Mouse (Mus musculus) intestine, postnatal 0 days (tissue): ENCODE results near the gene Cfap61. TPM values are rescaled to one million over a fixed set of nuclear protein-coding genes. Genes with fewer than 3 reads are reported as not detected.

Source experiments
- ATAC-seq: fragments of 200-750 bp; cut with Nextera tagmentation; 2 replicates; pipeline ENCODE4 v1.8.0; 2017; ENCODE audit warnings: mild to moderate bottlenecking, moderate TSS enrichment, moderate library complexity
- H3K27ac ChIP-seq: fragments of 300-500 bp; sonication (generic); 2 replicates; pipeline ENCODE4 v1.5.1; 2014; ENCODE audit warnings: mild to moderate bottlenecking, low read depth, low read length, moderate library complexity
- H3K27me3 ChIP-seq: fragments of 300-500 bp; sonication (generic); replicated peaks from 2 replicates; pipeline ENCODE4 v1.6.1; 2014; ENCODE audit warnings: low read length, mixed read lengths; ENCODE audit not compliant: control insufficient read depth, insufficient read depth
- H3K36me3 ChIP-seq: fragments of 300-500 bp; sonication (generic); 2 replicates; pipeline ENCODE4 v1.6.1; 2014; ENCODE audit warnings: mild to moderate bottlenecking, moderate library complexity; ENCODE audit not compliant: control insufficient read depth, insufficient read depth
- H3K4me1 ChIP-seq: fragments of 300-500 bp; sonication (generic); replicated peaks from 2 replicates; pipeline ENCODE4 v1.6.1; 2014; ENCODE audit warnings: antibody characterized with exemption, low read length, mixed read lengths; ENCODE audit not compliant: control insufficient read depth, insufficient read depth
- H3K4me2 ChIP-seq: fragments of 300-500 bp; sonication (generic); replicated peaks from 2 replicates; pipeline ENCODE4 v1.6.1; 2014; ENCODE audit warnings: low read depth, mild to moderate bottlenecking, moderate library complexity
- H3K4me3 ChIP-seq: fragments of 300-500 bp; sonication (generic); 2 replicates; pipeline ENCODE4 v1.5.1; 2014; ENCODE audit warnings: low read depth, low read length
- H3K9ac ChIP-seq: fragments of 300-500 bp; sonication (generic); 2 replicates; pipeline ENCODE4 v1.6.1; 2014; ENCODE audit warnings: mild to moderate bottlenecking, low read depth, low read length
- H3K9me3 ChIP-seq: fragments of 300-500 bp; sonication (generic); 2 replicates; pipeline ENCODE4 v1.6.1; 2016; ENCODE audit warnings: mixed run types; ENCODE audit not compliant: control insufficient read depth
- CTCF ChIP-seq: sonication (generic); IDR thresholded peaks from 2 replicates; pipeline ENCODE4 v1.5.1; 2016; ENCODE audit warnings: low read depth, mild to moderate bottlenecking, control low read depth, antibody characterized with exemption, moderate library complexity
- WGBS: fragments of 180-500 bp; shearing (Covaris S2); extraction: QIAGEN DNeasy Blood & Tissue Kit; methylation state at CpG from one replicate; pipeline ENCODE4 v1.1.7; 2014; 5-methylcytosine and 5-hydroxymethylcytosine counted together
- polyA plus RNA-seq: library from polyadenylated mRNA; unstranded; fragments of >200 nt; fragmentation: Nextera tagmentation; extraction: Ambion mirVana; gene quantifications from 2 replicates; pipeline ENCODE4 v1.2.1, GENCODE M21; 2015

Gene Cfap61
- polyA plus RNA-seq, 1 experiment from 2014 or later: 0.08 TPM

GRCm38 (mm10) chr2:146257037-146257436 lies 322.5 kb downstream of the Cfap61 start:
- H3K36me3 ChIP-seq: 0 out of 2 replicates have a peak, but pooled peaks cover 9% of the 10 kb centered on the region
- no peak overlapping the region for H3K4me3 ChIP-seq
- H3K27ac ChIP-seq: no peak overlapping the region
- H3K9me3 ChIP-seq: no peaks in the 10 kb centered on the region
- H3K9ac ChIP-seq: no peak overlapping the region
- H3K4me1 ChIP-seq: no peaks in the 10 kb centered on the region
- TF ChIP-seq CTCF: no peak
- no peak overlapping the region for H3K4me2 ChIP-seq
- H3K27me3 ChIP-seq: no peaks in the 10 kb centered on the region
- no peak for ATAC-seq
- whole genome bisulfite sequencing: 43% methylated on average over 3 of the region's 3 CpGs

GRCm38 (mm10) chr2:146257609-146258008 lies 323.0 kb downstream of the Cfap61 start:
- H3K9me3 ChIP-seq: no peaks in the 10 kb centered on the region
- no peak overlapping the region for H3K27ac ChIP-seq
- H3K4me2 ChIP-seq: no peak overlapping the region
- no peak overlapping the region for H3K9ac ChIP-seq
- no peak for TF ChIP-seq CTCF
- H3K36me3 ChIP-seq: 0 out of 2 replicates have a peak, but pooled peaks cover 9% of the 10 kb centered on the region
- H3K4me1 ChIP-seq: no peaks in the 10 kb centered on the region
- no peak for ATAC-seq
- H3K27me3 ChIP-seq: no peaks in the 10 kb centered on the region
- H3K4me3 ChIP-seq: no peak overlapping the region
- WGBS: 89% methylated on average over 3 of the region's 3 CpGs

DNA sequence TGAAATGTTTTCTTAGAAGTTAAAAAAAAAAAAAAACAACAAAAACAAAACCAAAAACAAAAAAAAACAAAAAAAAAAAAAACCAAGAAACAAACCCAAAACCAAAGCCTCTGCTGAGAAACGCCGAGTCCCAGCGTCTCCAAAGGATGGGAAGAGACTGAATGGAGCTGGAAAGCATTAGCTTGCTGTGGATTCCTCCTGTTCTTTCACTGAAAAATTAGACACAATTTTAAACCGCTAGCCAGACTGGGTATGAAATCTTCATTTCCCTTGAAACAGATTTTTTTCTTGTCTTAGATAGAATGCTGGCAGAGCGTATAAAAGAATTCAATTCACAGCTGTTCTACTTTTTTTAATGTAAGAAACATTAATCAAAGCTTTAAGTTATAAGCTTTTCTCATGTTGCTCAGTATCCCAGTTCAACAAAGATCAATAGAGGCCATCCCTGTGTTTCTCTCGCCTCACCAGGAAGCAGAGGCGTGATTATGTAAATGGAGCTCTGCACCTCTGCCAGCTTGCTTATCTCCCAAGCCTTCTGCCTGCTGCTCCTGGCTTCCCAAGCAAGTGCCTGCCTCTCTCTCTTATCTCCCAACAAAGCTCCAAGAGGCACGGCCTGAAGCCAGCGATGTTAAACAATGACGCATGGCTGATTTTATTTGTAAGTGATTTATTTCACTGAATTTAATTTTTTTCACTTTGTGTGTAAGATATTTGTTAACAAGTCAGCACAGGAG lies 324.3 kb downstream of the Cfap61 start:
- no peak overlapping the region for H3K4me2 ChIP-seq
- WGBS: 49% methylated on average over 10 of the region's 10 CpGs
- H3K9ac ChIP-seq: no peak overlapping the region
- H3K9me3 ChIP-seq: no peaks in the 10 kb centered on the region
- H3K27ac ChIP-seq: no peak overlapping the region
- 0 out of 2 replicates have a peak, but pooled peaks cover 6% of the 10 kb centered on the region for H3K36me3 ChIP-seq
- H3K4me3 ChIP-seq: no peak overlapping the region
- no peak for TF ChIP-seq CTCF
- H3K4me1 ChIP-seq: no peaks in the 10 kb centered on the region
- ATAC-seq: no peak
- no peaks in the 10 kb centered on the region for H3K27me3 ChIP-seq

DNA sequence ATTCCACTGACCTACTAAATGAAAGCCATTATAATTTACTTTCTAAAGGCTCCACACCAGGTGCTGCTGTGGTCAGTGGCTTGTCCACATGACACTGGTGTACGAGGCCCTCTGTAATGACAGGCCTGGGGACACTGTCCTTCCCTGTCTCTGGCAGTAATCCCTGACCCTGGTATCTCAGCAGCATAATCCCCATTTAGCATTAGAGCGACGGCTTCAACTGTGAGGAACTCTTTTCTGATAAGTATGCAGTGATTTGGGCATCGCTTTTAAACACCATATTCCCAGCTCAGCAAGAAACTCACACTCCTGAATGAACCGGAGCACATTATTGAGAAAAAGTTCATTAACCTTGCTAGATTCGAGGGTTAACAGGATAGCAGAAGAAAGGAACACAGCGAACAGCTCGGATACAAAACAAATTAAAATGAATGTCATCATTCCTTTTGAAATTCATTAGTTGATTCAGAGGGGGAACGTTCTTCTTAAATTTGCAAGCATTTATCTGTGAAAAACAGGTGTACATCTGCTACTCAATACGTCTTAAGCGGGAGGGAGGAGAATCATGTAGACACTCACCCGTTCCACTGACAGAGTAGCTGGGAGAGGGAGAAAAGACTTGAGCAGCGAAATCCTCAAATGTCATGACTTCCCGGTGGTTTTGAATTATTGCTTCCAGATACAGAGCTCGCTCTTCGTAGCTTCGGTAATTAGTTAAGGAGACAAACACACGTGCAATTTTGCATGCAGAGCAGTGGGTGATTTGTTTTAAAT lies 325.4 kb downstream of the Cfap61 start:
- Histone ChIP-seq H3K27me3 (no peaks in the 10 kb centered on the region), H3K9ac (no peak overlapping the region), H3K4me1 (no peaks in the 10 kb centered on the region), H3K4me2 (no peak overlapping the region), H3K36me3 (0 out of 2 replicates have a peak, but pooled peaks cover 4% of the 10 kb centered on the region), H3K9me3 (no peaks in the 10 kb centered on the region), H3K27ac (no peak overlapping the region), H3K4me3 (no peak overlapping the region)
- WGBS: 71% methylated on average over 18 of the region's 18 CpGs
- ATAC-seq: no peak
- TF ChIP-seq CTCF: no peak

DNA sequence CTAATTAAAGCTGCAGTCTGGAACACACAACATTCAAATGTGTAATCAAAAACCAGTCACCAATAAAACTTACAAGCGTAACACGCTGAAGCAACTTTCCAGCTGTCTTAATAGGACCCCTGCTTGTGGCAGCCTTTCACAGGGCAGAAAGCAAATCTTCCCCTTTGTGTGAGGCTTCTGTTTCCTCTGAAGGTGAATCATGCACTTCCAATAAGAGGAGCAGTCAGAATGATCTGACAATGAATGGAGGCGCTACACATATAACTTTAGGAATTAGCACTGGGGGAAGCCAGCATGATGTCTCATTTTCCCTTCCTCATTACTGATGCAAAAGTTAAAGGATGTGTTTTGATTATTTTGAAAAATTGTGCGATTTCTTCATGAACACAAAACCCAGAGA lies 326.6 kb downstream of the Cfap61 start:
- H3K4me2 ChIP-seq: no peak overlapping the region
- ATAC-seq: no peak
- H3K36me3 ChIP-seq: 0 out of 2 replicates have a peak, but pooled peaks cover 4% of the 10 kb centered on the region
- no peaks in the 10 kb centered on the region for H3K4me1 ChIP-seq
- no peak for TF ChIP-seq CTCF
- no peak overlapping the region for H3K4me3 ChIP-seq
- 93% methylated on average over 4 of the region's 4 CpGs for WGBS
- no peak overlapping the region for H3K27ac ChIP-seq
- H3K9ac ChIP-seq: no peak overlapping the region
- no peaks in the 10 kb centered on the region for H3K27me3 ChIP-seq
- H3K9me3 ChIP-seq: no peaks in the 10 kb centered on the region

DNA sequence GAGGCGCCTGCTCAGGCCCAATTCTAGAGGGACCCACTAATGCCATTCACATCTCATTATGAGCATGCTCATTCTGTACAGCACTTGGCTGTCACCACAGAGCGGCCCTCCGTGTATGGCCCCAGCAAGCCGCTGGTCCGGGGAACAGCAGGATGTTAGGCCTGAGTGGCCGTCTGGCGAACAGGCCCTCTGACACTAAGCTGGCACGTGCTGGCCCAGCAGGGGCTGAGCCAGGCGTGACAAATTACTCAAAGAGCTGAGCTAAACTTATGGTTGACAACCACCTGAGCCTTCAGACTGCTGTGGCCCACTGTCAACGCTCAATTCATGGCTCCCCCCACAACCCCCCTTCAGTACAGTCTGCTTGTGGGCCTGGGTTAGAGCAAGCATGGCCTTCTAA lies 327.6 kb downstream of the Cfap61 start:
- Histone ChIP-seq H3K4me3 (no peak overlapping the region), H3K4me1 (no peaks in the 10 kb centered on the region), H3K9ac (no peak overlapping the region), H3K4me2 (no peak overlapping the region), H3K9me3 (no peaks in the 10 kb centered on the region), H3K27ac (no peak overlapping the region), H3K27me3 (no peaks in the 10 kb centered on the region), H3K36me3 (0 out of 2 replicates have a peak, but pooled peaks cover 4% of the 10 kb centered on the region)
- 65% methylated on average over 10 of the region's 10 CpGs for WGBS
- TF ChIP-seq CTCF: no peak
- ATAC-seq: no peak
